Mouse (Mus musculus) E14TG2a.4 (cell line): ENCODE results near the gene Ccdc103.
A peak's percentile ranks its signal among the peaks of the same experiment; 100 is the strongest.

ENCODE experiments used
- H3K27me3 ChIP-seq: 2 replicates; pipeline ENCODE4 v1.6.1; 2014; ENCODE audit warnings: low read length, control low read depth; ENCODE audit not compliant: insufficient read depth
- H3K36me3 ChIP-seq: 2 replicates; pipeline ENCODE4 v1.6.1; 2014; ENCODE audit warnings: low read length, control low read depth; ENCODE audit not compliant: insufficient read depth
- H3K4me1 ChIP-seq: replicated peaks from 2 replicates; pipeline ENCODE4 v1.6.1; 2014; ENCODE audit warnings: low read depth, low read length, control low read depth
- H3K4me3 ChIP-seq: replicated peaks from 2 replicates; pipeline ENCODE4 v1.5.1; 2014; ENCODE audit warnings: mild to moderate bottlenecking, low read length
- H3K9me3 ChIP-seq: 2 replicates; pipeline ENCODE4 v1.6.1; 2014; ENCODE audit warnings: low read length, control low read depth
- CTCF ChIP-seq: conservative IDR thresholded peaks from 2 replicates; pipeline ENCODE4 v1.5.1; 2014; ENCODE audit warnings: low read length
- NANOG ChIP-seq: IDR thresholded peaks from 2 replicates; pipeline ENCODE4 v1.6.1; 2014; ENCODE audit warnings: borderline replicate concordance, low read length, mixed read lengths
- POU5F1 ChIP-seq: IDR thresholded peaks from 2 replicates; pipeline ENCODE4 v1.6.1; 2014; ENCODE audit warnings: low read length, borderline replicate concordance

Gene Ccdc103

GRCm38 (mm10) chr11:102924557-102925350 is 43.8 kb downstream of the Ccdc103 start, which contains the start of gene Kif18b:
Gene Kif18b (minus strand): TSS chr11:102925124.
- Histone ChIP-seq H3K27me3 (no peaks in the 10 kb centered on the region), H3K36me3 (peaks cover 33% of the 10 kb centered on the region), H3K4me3 (peak within 1 kb of the TSS; percentile 96), H3K9me3 (no peaks in the 10 kb centered on the region), H3K4me1 (peaks cover 45% of the 10 kb centered on the region)
- no peak for TF ChIP-seq NANOG
- TF ChIP-seq POU5F1: no peak
- TF ChIP-seq CTCF: no peak

GRCm38 (mm10) chr11:102925351-102925717 is 44.3 kb downstream of the Ccdc103 start:
- TF ChIP-seq POU5F1 (no peak), CTCF (peak; percentile 28; the same call in 1 of the 2 replicates)
- Histone ChIP-seq H3K27me3 (no peaks in the 10 kb centered on the region), H3K4me1 (peaks cover 45% of the 10 kb centered on the region), H3K4me3 (peak overlapping the region; percentile 96), H3K9me3 (no peaks in the 10 kb centered on the region), H3K36me3 (peaks cover 32% of the 10 kb centered on the region)

- TF ChIP-seq CTCF (no peak), NANOG (no peak), POU5F1 (no peak)
- peaks cover 31% of the 10 kb centered on the region for H3K27me3 ChIP-seq
- peaks cover 13% of the 10 kb centered on the region for H3K4me1 ChIP-seq
- H3K4me3 ChIP-seq: no peak overlapping the region
- no peaks in the 10 kb centered on the region for H3K9me3 ChIP-seq
- H3K36me3 ChIP-seq: no peaks in the 10 kb centered on the region
Measured at GRCm38 (mm10) chr11:102930672-102931071, 49.7 kb downstream of the Ccdc103 start.
